Mouse (Mus musculus): ENCODE data around the gene Neb.

- TF ChIP-seq CTCF (conservative IDR thresholded peaks at IDR 0.05; ENCODE audit: low read length) (no peak), NANOG (IDR thresholded peaks at IDR 0.05; ENCODE audit: borderline replicate concordance, low read length) (no peak), POU5F1 (IDR thresholded peaks at IDR 0.05; ENCODE audit: borderline replicate concordance, low read length) (no peak)
Measured at GRCm38 (mm10) chr2:52321866-52322265, 56.4 kb downstream of the Neb start.
